Mouse (Mus musculus) embryo, embryonic 10.5 days (tissue): ENCODE measurements at regions not wholly inside any gene's neighbourhood (a gene's known extent, or its start where the extent isn't known, plus 50 kb on each side); places are given as distances from the start of the nearest gene placed in this dataset.

Experiments
- DNase-seq: peaks from one replicate; pipeline ENCODE4 v3.0.0-alpha.2; 2015; ENCODE audit warnings: low spot score

DNA sequence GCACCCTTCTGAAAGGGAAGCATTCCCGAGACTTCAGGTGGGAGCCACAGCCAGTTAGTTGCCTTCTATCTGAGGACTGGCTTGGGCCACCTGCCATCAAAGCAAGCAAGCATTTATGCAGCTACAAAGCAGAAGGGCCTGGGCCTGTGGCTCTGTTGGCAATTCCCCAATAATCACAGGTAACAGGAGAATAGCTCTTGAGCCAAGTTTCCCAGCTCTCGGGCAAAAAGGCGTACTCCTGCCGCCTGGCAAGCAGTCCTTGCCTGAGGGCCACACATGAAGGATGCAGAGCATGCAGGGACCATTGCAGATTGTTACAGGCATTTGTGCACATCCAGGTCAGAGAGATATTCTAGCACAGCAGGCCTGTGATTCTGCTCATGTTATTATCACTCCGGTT, 53.2 kb upstream of the Unc5a start:
- no peak for DNase-seq
